Mouse (Mus musculus): Measurements from ENCODE around the gene Eya3.
"Not testable (repeated sequence)": the region's sequence is repeated elsewhere in the genome, so short reads cannot be mapped to it uniquely, and the experiment has no call there.

The Eya3 gene

DNA sequence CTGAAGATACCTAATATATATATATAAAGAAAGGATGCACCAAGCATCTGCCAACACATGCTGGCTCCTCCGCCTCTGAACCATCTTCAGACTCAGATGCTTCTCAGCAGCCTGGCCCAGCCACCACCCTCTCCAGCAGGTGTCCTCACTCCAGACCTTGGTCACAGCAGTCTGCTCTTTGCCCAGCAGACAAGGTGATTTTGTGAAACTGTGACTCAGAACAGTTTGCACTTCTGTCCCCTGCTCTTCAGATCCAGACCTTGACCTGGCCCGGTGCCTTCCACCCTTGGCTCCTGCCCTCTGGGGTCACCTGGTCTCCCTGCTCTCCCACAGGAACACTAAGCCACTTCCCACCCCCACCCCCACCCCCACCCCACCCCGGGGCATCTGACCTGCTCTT lies 97.1 kb downstream of the Eya3 start:
- DNase-seq (ENCODE audit: low read depth in 2 of 2, low spot score in 2 of 2) = no peak

DNA sequence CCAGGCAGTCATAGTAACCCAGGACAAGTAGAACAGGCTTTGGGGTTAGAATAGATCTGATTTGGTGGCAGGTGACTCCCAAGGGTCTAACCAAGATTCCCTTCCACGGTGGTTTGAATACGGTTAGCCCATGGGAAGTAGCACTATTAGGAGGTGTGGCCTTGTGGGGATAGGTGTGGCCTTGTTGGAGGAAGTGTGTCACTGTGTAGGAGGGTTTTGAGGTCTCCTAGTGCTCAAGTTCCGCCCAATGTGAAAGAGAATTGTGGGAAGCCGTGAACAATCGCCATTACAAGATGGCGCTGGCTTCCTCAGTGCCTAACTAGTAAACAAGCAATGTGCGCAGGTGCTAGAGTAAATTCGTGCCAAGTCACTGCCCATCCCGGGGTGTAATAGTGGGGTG lies 98.4 kb downstream of the Eya3 start:
- DNase-seq (ENCODE audit: low read depth in 2 of 2, low spot score in 2 of 2) = not testable (repeated sequence)

DNA sequence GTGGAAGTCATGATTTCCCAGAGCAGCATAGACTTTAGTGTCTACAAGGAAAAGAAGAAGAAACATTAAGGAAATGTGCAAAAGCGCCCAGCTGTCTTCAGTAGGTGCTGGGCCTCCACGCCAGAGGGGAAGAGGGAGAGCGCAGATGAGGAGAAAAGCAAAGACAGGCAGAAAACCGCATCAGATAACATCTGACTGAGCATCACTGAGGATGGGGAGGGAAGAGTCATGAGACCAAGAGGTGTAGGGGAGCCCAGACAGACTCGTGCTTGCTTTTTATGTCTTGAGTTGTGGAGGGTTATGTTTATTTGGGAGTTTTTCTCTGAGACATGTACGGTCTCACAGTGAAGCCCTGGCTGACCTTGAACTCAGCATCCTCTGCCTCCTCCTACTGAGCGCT lies 102.7 kb downstream of the Eya3 start:
- DNase-seq (ENCODE audit: low read depth in 2 of 2, low spot score in 2 of 2) = no peak

DNA sequence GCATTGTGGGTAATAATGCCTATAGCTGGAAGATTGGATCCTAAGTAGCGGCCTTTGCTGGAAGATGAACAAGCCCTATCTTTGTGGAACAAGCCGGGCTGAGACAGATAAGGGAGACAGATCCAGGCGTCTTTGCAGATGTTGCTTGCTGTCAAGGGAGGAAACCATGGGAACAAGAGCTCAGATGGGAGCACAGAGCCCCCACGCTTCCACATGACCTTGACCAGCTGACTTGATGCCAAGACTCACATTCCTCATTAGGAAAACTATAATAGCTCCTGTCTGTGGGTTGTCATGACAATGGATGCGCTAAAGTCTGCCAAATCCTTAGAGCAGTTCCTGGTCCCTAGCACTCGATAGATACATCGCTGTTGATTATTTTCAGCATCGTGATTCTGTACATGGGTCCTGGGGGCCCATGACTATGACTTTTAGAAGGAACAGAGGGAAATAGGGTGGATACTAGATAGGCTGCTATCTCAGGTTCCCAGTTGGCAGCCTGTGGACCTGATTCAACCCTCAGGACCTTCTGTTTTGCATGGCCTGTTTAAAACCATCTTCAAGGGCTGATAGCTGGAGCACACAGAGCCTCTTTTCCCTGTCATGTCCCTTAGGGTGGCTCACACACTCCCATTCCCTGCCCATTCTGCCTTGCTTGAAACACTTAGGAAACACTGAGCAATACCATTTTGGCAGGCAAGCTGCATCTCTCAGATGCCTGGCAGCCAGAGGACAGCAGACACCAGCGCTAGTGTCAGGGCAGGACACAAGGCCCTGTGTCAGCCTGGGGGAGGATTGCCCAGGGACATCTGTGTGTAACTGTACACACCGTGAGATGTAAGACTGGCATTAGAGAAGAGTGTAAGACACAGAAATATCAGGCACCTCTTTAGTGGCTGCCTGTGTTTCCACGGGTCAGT lies 105.5 kb downstream of the Eya3 start:
- DNase-seq (ENCODE audit: low read depth in 2 of 2, low spot score in 2 of 2) = no peak

DNA sequence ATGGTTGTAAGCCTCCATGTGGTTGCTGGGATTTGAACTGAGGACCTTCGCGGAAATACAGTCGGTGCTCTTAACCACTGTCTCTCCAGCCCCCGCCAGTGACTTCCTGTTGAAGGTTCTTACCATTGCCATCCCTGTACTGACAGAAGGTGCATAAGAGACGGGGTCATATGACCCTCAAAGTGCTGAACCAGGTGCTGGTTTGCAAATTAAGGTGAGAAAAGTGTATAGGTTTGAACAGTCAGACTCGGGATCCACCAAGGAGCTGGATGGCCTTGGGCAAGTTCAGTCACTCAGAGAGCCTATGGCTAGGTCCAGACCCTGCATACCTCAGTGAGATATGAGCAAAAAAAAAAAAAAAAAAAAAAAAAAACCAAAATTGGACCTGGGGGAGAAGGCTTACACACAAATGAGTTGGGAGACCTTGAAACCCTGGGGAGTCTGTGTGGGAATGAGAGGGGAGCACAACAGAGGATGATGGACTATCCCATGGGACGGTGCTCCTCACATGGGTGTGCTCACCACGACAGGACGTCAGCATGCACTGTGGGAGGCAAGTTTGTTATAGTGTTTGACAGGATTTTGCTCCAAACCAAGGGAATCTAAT lies 108.2 kb downstream of the Eya3 start:
- DNase-seq (ENCODE audit: low read depth in 2 of 2, low spot score in 2 of 2) = no peak

DNA sequence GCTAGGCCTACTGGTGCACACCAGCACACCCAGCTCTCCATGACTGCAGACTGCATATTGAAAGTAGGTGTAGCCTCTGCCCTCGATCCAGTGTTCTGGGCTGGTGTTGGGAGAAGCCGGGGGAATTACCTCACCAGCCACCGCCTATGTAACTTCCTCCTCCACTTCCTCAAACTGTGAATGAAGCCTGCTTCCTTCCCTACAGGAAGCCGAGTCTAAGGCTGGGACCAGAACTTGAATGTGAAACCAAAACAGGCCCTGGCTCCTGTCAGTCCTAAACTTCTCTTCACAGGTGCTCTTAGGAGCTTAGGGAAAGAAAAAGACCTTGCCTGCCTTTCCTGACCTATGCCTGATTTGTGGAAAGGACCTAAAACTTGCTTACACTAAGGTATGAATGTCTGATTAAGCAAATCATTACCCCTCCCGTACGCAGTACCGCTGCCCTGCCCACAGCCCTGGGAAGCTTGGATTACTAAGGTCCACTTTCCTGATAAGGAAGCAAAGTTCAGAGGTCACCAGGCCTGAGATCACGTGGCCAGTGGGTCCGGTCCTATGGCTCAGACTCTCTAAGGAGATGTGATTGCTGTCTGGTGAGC lies 109.0 kb downstream of the Eya3 start:
- no peak for DNase-seq (ENCODE audit: low read depth in 2 of 2, low spot score in 2 of 2)

DNA sequence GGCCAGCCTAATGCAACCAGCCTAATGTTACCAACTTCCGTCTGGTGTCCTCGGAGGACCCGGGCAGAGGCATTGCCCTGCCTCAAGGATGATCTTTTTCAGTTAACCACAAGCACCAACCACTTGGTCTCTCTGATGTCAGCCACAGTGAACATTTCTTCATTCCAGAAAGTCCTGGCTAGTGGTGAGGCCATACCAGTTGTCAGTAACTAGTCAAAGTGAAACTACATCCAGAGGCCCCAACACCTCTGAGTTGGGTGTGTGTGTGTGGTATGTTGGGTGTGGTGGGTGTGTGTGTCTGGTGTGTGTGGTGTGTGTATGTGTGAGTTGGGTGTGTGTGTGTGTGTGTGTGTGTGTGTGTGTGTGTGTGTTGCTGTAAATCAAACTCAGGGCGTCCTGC lies 110.0 kb downstream of the Eya3 start:
- no peak for DNase-seq (ENCODE audit: low read depth in 2 of 2, low spot score in 2 of 2)

DNA sequence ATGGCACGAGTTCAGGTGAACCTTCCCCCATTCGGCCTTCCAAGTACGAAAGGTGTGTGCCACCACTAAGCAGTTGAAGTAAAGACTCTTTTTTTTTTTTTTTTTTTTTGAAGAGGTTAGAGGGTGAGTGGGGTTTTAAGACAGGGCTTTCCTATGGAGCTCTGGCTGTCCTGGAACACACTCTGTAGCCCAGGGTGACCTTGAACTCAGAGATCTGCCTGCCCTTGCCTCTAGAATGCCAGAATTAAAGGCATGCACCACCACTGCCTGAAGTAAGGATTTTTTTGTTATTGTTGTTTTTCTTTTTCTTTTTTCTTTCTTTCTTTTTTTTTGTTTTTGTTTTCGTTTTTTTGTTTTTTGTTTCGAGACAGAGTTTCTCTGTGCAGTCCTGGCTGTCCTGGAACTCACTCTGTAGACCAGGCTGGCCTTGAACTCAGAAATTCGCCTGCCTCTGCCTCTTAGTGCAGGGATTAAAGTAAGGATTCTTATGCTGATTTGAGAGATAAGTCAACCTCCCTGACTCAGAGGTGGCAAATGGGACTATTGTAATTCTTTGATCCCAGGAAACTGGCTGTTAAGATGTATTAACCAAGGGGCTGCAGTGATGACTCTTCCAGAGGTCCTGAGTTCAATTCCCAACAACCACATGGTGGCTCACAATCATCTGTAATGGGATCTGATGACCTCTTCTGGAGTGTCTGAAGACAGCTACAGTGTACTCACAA lies 110.6 kb downstream of the Eya3 start:
- no peak for DNase-seq (ENCODE audit: low read depth in 2 of 2, low spot score in 2 of 2)

DNA sequence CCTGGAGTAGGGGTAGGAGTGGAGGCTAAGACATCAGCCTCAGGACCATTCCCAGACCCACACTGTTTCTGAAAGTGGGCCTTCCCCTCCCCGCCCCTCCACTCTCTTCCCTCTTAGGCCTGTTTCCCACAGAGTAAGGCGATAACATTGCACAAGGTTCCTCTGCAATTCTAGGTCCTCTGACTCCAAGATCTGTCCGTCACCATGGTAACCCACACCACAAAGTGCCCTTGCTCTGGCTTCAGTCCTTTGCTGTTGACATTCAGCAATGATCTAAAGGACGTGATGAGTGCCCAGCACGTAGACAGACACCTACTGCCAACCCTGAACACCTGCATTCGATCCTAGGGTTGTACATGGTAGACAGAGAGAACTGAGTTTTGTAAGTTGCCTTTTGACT lies 114.2 kb downstream of the Eya3 start:
- no peak for DNase-seq (ENCODE audit: low read depth in 2 of 2, low spot score in 2 of 2)

DNA sequence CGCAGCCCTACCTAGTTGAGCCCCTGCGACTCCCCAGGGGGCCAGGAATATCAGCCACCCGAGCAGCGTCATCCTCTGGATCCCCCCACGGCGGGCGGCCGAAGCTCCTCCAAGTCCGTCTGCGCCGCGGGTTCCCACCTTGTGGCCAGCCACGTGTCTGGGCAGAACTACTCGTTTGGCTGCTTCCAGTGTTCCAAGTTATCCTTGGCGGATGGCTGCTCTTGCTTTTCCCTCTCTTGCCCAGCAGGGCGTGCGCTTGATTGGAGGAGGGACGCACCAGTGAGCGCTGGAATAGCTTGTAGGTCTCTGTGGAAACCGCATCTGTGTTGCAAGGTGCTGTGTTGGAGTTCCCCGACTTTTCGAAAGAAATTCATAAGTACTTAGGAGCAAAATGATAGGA lies 118.2 kb downstream of the Eya3 start, which contains the start of gene Smpdl3b:
Smpdl3b (minus strand) TSS at position 279 of the 400 bp plus-strand sequence.
- peak; percentile 30 to 33 for DNase-seq (ENCODE audit: low read depth in 2 of 2, low spot score in 2 of 2)

DNA sequence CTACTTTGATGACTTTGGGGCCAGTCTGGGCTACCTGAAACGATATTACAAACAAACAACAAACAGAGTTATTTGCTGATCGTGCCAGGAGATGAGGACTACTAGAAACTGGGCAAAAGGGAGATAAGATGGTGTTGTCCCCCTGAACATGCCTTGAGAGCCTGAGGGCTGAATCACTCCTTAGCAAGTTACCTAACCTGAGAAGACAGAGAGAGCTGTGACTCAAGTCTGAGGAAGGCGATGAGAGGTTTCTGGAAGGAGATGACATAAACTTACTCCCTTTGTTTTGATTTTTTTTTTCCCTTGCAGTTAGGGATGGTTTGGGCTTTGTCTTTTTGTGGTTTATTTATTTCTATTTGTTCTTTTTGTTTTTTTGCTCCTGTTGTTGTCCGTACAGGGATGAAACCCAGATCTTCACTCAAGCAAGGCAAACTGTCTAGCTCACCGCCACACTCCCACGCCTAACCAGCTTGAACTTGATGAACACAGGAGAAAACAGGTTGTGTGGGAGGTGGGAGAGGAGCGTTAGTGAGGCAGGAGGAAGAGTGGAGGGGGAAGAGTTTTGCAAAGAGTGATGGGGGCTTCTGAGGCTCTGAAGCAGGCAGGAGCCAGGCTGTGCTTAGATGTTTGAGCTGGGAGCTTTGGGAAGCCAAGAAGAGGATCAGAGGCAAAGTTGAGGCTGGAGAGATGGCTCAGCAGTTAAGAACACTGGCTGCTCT lies 119.0 kb downstream of the Eya3 start:
- DNase-seq (ENCODE audit: low read depth in 2 of 2, low spot score in 2 of 2) = no peak

DNA sequence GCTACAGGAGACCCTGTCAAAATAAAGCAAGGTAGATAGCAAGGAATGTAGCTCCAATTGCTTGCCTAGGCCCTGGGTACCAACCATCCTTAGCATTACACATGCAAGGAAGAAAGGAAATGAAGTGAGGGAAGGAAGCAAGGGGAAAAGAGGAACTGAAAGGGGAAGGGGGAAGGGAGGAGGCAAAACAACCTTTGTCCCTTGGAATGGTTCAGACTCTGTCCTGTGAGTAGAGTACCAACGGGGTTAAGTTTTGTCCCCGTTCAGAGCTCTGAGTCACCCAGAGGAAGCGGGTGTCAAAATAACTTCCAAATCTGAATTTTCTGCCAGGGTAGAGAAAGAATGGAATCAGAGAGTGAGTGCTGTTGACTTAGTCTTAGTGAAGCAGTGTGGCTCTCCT lies 121.5 kb downstream of the Eya3 start:
- no peak for DNase-seq (ENCODE audit: low read depth in 2 of 2, low spot score in 2 of 2)

DNA sequence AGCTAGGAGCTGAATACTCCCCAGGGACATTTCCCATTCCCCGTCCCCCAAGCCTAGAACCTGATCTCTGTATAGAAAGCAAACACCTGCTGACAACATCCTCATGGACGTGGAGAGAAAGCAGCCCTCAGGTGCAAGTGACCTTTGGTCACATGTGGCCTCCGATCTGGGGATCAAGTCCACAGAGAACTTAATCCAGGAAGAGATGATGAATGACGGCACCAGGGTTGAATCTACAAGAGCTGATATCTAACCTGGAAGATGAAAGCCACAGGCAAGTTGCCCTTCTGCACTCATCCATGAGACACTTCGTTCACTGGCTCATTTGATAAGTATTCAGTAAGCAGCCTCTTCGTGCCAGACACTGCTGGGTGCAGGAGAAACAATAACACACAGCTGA lies 123.8 kb downstream of the Eya3 start:
- no peak for DNase-seq (ENCODE audit: low read depth in 2 of 2, low spot score in 2 of 2)

DNA sequence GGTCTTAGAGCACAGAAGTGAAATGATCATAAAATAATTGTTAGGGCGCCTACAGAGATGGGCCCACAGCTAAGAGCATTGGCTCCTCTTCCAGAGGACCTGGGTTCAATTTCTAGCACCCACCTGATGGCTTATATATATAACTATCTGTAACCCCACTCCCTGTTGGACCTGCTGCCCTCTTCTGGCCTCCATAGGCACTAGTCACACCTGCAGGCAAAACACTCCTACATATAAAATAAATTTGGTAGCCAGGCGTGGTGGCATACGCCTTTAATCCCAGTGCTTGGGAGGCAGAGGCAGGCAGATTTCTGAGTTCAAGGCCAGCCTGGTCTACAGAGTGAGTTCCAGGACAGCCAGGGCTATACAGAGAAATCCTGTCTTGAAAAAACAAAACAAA lies 124.3 kb downstream of the Eya3 start:
- DNase-seq (ENCODE audit: low read depth in 2 of 2, low spot score in 2 of 2) = not testable (repeated sequence)

DNA sequence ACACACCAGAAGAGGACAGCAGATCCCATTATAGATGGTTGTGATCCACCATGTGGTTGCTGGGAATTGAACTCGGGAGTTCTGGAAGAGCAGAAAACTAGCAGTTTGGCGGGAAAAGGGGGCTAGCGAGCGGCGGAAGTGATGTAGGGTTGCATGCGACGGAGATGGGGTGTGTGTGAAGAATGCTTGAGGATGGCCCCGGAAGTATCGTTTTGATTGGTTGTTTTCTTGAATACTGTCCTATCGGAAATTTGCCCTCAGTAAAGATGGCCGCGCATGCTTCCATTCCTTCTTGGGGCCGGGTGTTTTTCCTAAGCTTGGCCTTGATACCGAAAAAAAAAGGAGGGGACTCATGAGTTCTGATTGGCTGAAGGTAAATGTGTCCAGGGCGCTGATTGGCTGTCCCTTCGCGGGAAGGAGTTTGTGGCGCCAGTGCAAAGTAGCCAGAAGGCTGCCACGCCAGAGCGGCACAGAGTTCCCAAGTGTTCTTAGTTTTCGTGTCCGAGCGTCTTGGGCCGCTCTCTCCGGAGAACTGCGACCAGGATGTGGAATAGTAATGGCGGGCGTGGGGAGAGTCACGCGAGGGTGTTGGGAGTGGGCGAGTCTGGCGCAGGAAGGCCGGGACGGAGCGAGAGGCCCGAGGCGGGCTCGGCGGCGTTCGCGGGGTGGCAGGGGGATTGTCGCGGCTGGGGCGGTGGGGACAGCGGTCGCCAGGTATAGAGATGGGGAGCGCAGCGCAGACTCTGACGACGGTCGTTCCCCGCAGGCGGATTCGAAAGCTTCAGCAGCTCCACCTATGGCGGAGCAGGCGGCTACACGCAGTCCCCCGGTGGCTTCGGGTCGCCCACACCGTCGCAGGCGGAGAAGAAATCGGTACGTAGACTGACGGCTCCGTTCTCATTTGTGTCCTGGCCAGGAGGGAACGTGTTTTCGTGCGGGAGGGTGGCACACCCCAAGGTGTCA lies 129.4 kb downstream of the Eya3 start, which contains the start of gene Rpa2:
Rpa2 (plus strand) TSS at position 419 of the 963 bp plus-strand sequence.
- peak; percentile 92 to 97 for DNase-seq (ENCODE audit: low read depth in 2 of 2, low spot score in 2 of 2)

DNA sequence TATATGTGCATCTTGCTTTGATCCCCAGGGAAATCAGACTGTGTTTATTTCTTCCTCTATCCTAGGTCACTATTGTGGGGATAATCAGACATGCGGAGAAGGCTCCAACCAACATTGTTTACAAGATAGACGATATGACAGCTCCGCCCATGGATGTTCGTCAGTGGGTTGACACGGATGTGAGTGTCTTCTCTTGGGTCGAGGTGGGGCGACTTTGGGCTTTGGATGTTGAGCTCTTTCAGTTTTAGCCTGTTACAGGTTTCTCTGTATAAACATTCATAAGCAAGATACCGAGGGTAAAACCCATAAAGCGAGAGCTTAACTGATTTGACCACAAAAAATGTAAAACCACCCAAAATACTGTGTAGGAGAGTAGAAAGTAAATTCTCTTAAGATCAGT lies 133.0 kb downstream of the Eya3 start:
- no peak for DNase-seq (ENCODE audit: low read depth in 2 of 2, low spot score in 2 of 2)
